Mouse (Mus musculus) CH12.LX (cell line): ENCODE measurements at regions not wholly inside any gene's neighbourhood (a gene's known extent, or its start where the extent isn't known, plus 50 kb on each side); places are given as distances from the start of the nearest gene placed in this dataset.

Experiments
- DNase-seq: peaks from one replicate; pipeline ENCODE4 v3.0.0-alpha.2; 2013; ENCODE audit errors: extremely low read depth
- H3K27ac ChIP-seq: 2 replicates; pipeline ENCODE4 v1.5.1; 2012; ENCODE audit warnings: low read depth, mild to moderate bottlenecking, control low read depth, moderate library complexity; ENCODE audit not compliant: insufficient read depth
- H3K27me3 ChIP-seq: replicated peaks from 2 replicates; pipeline ENCODE3; 2012; ENCODE audit warnings: inconsistent platforms
- H3K36me3 ChIP-seq, 2 experiments: replicated peaks in 1 of 2; 2 replicates each; pipeline versions ENCODE3 to v1.6.1; 2012; ENCODE audit warnings: inconsistent platforms in 1 of 2, low read length in 1 of 2, mild to moderate bottlenecking in 1 of 2, mixed read lengths in 1 of 2, moderate library complexity in 1 of 2; ENCODE audit not compliant: control insufficient read depth in 1 of 2, insufficient read depth in 1 of 2
- H3K4me1 ChIP-seq, 2 experiments: 2 replicates each; pipeline ENCODE4 v1.6.1; 2012; ENCODE audit warnings: inconsistent platforms in 1 of 2, moderate library complexity in 1 of 2; ENCODE audit not compliant: insufficient read depth in 2 of 2, control insufficient read depth in 1 of 2
- H3K4me2 ChIP-seq: 2 replicates; pipeline ENCODE4 v1.6.1; 2012; ENCODE audit warnings: low read depth, mild to moderate bottlenecking, control low read depth; ENCODE audit not compliant: poor library complexity, insufficient read depth, severe bottlenecking
- H3K4me3 ChIP-seq, 3 experiments: fragments of 150-350 bp in 1 of 3; sonication (generic) in 1 of 3; replicated peaks in 1 of 3; 2 replicates each; pipeline versions ENCODE3 to v1.5.1; 2011 to 2012; ENCODE audit warnings: low read depth in 2 of 3, low read length in 2 of 3, mild to moderate bottlenecking in 2 of 3, moderate library complexity in 2 of 3, control low read depth in 1 of 3, improper control_type of control experiment in 1 of 3, inconsistent platforms in 1 of 3, mixed read lengths in 1 of 3; ENCODE audit not compliant: poor library complexity in 1 of 3
- H3K79me2 ChIP-seq: replicated peaks from 2 replicates; pipeline ENCODE4 v1.6.1; 2012; ENCODE audit warnings: mild to moderate bottlenecking, moderate library complexity; ENCODE audit not compliant: control insufficient read depth, poor library complexity, insufficient read depth, severe bottlenecking; ENCODE audit errors: extremely low read depth
- H3K9ac ChIP-seq: 2 replicates; pipeline ENCODE4 v1.6.1; 2012; ENCODE audit warnings: low read depth, mild to moderate bottlenecking, control low read depth, moderate library complexity; ENCODE audit not compliant: insufficient read depth
- H3K9me3 ChIP-seq: replicated peaks from 2 replicates; pipeline ENCODE3; 2012; ENCODE audit warnings: low read length, inconsistent platforms, mixed read lengths
- BHLHE40 ChIP-seq: IDR thresholded peaks from 2 replicates; pipeline ENCODE4 v1.6.1; 2011; ENCODE audit warnings: mild to moderate bottlenecking, low read depth, low read length, improper control_type of control experiment
- CHD2 ChIP-seq: IDR thresholded peaks from 2 replicates; pipeline ENCODE4 v1.6.1; 2011; ENCODE audit warnings: low read length, improper control_type of control experiment
- CTCF ChIP-seq, 2 experiments: IDR thresholded peaks in 1 of 2; conservative IDR thresholded peaks in 1 of 2; 2 replicates each; pipeline ENCODE4 v1.5.1; 2011 to 2012; ENCODE audit warnings: low read depth in 2 of 2, low read length in 2 of 2, improper control_type of control experiment in 1 of 2, inconsistent platforms in 1 of 2, mild to moderate bottlenecking in 1 of 2, moderate library complexity in 1 of 2
- ETS1 ChIP-seq: conservative IDR thresholded peaks from 2 replicates; pipeline ENCODE4 v1.6.1; 2012; ENCODE audit warnings: low read depth, mild to moderate bottlenecking, inconsistent platforms, low read length, improper control_type of control experiment, moderate library complexity
- GABPA ChIP-seq: IDR thresholded peaks from 2 replicates; pipeline ENCODE4 v1.6.1; 2012; ENCODE audit warnings: low read depth, low read length, improper control_type of control experiment, inconsistent platforms; ENCODE audit not compliant: insufficient replicate concordance
- HCFC1 ChIP-seq: IDR thresholded peaks from 2 replicates; pipeline ENCODE4 v1.6.1; 2012; ENCODE audit warnings: low read depth, mild to moderate bottlenecking, inconsistent platforms, low read length, improper control_type of control experiment
- JUN ChIP-seq: IDR thresholded peaks from 2 replicates; pipeline ENCODE4 v1.6.1; 2011; ENCODE audit warnings: low read depth, mild to moderate bottlenecking, low read length, improper control_type of control experiment, moderate library complexity; ENCODE audit not compliant: insufficient read depth
- JUND ChIP-seq: conservative IDR thresholded peaks from 2 replicates; pipeline ENCODE4 v1.6.1; 2011; ENCODE audit warnings: low read depth, low read length, improper control_type of control experiment
- KAT2A ChIP-seq: IDR thresholded peaks from 2 replicates; pipeline ENCODE4 v1.6.1; 2012; ENCODE audit warnings: low read length, improper control_type of control experiment, inconsistent platforms; ENCODE audit not compliant: insufficient replicate concordance
- MAFK ChIP-seq: IDR thresholded peaks from 2 replicates; pipeline ENCODE4 v1.6.1; 2011; ENCODE audit warnings: low read length, improper control_type of control experiment; ENCODE audit not compliant: insufficient replicate concordance
- MAX ChIP-seq: IDR thresholded peaks from 2 replicates; pipeline ENCODE4 v1.6.1; 2011; ENCODE audit warnings: low read length, improper control_type of control experiment
- MAZ ChIP-seq: IDR thresholded peaks from 2 replicates; pipeline ENCODE4 v1.6.1; 2012; ENCODE audit warnings: low read depth, mild to moderate bottlenecking, inconsistent platforms, low read length, improper control_type of control experiment, moderate library complexity
- MXI1 ChIP-seq: IDR thresholded peaks from 2 replicates; pipeline ENCODE4 v1.6.1; 2011; ENCODE audit warnings: mild to moderate bottlenecking, low read depth, low read length, improper control_type of control experiment
- NRF1 ChIP-seq: IDR thresholded peaks from 2 replicates; pipeline ENCODE4 v1.6.1; 2014; ENCODE audit warnings: low read depth, mild to moderate bottlenecking, inconsistent platforms, low read length, improper control_type of control experiment, moderate library complexity
- PAX5 ChIP-seq: IDR thresholded peaks from 2 replicates; pipeline ENCODE4 v1.6.1; 2012; ENCODE audit warnings: low read length, inconsistent platforms, mixed read lengths
- POLR2A ChIP-seq: IDR thresholded peaks from 2 replicates; pipeline ENCODE4 v1.6.1; 2011; ENCODE audit warnings: low read depth, mild to moderate bottlenecking, improper control_type of control experiment, low read length
- RAD21 ChIP-seq: IDR thresholded peaks from 2 replicates; pipeline ENCODE4 v1.6.1; 2011; ENCODE audit warnings: low read depth, mild to moderate bottlenecking, low read length, improper control_type of control experiment, moderate library complexity
- SIN3A ChIP-seq: IDR thresholded peaks from 2 replicates; pipeline ENCODE4 v1.6.1; 2012; ENCODE audit warnings: low read length, improper control_type of control experiment, inconsistent platforms
- TBP ChIP-seq: conservative IDR thresholded peaks from 2 replicates; pipeline ENCODE4 v1.6.1; 2011; ENCODE audit warnings: low read depth, low read length, improper control_type of control experiment
- TCF12 ChIP-seq: IDR thresholded peaks from 2 replicates; pipeline ENCODE4 v1.6.1; 2014; ENCODE audit warnings: low read depth, mild to moderate bottlenecking, inconsistent platforms, low read length, improper control_type of control experiment
- UBTF ChIP-seq: IDR thresholded peaks from 2 replicates; pipeline ENCODE4 v1.6.1; 2012; ENCODE audit warnings: low read depth, mild to moderate bottlenecking, inconsistent platforms, low read length, improper control_type of control experiment, moderate library complexity
- USF2 ChIP-seq: conservative IDR thresholded peaks from 2 replicates; pipeline ENCODE4 v1.6.1; 2011; ENCODE audit warnings: low read depth, low read length, improper control_type of control experiment
- ZKSCAN1 ChIP-seq: IDR thresholded peaks from 2 replicates; pipeline ENCODE4 v1.6.1; 2012; ENCODE audit warnings: low read depth, inconsistent platforms, low read length, improper control_type of control experiment, borderline replicate concordance
- ZNF384 ChIP-seq: IDR thresholded peaks from 2 replicates; pipeline ENCODE4 v1.6.1; 2012; ENCODE audit warnings: low read depth, low read length, improper control_type of control experiment, inconsistent platforms
- dilution Hi-C: fragments of 300-500 bp; cut with MboI; formaldehyde crosslinking; loops from 2 replicates; pipeline ENCODE4 v1.14.3; 2020; ENCODE audit warnings: low sequenced_read_pairs; ENCODE audit not compliant: extremely low pct_unique_long_range_greater_than_20kb, extremely low pct_ligation_motif_present
- in situ Hi-C: fragments of 300-500 bp; cut with MboI; formaldehyde crosslinking; loops from 3 replicates; pipeline ENCODE4 v1.14.3; 2019; ENCODE audit warnings: low sequenced_read_pairs, low pct_ligation_motif_present, low pct_unique_long_range_greater_than_20kb, mixed read lengths

DNA sequence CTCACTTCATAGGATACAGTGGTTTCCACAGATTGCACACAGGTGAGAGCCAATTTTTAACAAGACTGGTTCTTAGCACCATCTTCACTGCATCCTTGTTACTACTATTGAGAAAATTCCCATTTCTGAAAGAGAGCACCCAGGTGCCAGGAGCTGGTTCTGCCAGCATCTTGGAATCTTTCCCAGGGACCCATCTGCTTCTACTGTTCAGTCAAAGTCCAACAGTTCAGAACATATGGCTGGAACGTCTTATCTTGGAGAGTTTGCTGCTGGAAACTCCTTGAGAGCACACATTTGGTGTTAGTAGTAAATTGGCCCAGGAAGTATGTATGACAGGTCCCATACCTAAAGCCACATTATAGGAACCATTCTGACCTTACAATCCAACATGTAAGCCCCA, 402.7 kb upstream of the 4933412E24Rik start:
- dilution Hi-C loops: no loop called here
- no peak overlapping the region for H3K4me3 ChIP-seq

DNA sequence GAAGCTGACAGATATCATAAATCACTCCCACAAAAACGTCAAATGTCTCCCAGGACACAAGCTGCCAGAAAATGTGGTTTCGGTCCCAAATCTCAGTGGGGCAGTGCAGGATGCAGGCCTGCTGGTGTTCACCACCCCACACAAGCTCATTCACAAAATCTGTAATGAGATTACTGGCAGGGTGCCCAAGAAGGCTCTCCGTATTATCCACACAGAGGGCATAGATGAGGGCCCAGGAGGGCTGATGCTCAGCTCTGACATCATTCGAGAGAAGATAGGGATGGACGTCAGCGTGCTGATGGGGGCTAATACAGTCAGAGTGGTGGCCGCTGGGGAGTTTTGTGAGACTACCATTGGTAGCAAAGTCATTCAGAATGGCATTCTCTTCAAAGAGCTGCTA, 375.9 kb upstream of the 4933412E24Rik start:
- no peaks in the 10 kb centered on the region for H3K4me1 ChIP-seq
- no peaks in the 10 kb centered on the region for H3K9me3 ChIP-seq
- TF ChIP-seq MXI1 (no peak), KAT2A (no peak), BHLHE40 (no peak), TCF12 (no peak), CHD2 (no peak), PAX5 (no peak), ZKSCAN1 (no peak), JUND (no peak), UBTF (no peak), CTCF (conservative IDR thresholded peaks at IDR 0.05 in 1 of 2, IDR thresholded peaks at IDR 0.05 in 1 of 2; ENCODE audit: low read depth in 2 of 2, low read length in 2 of 2) (no peak), MAX (no peak), HCFC1 (no peak), USF2 (no peak), MAFK (no peak), RAD21 (no peak), POLR2A (no peak), MAZ (no peak), GABPA (no peak), NRF1 (no peak), JUN (no peak)
- TF ChIP-seq, all 38 proteins: peak for 0
- no peak overlapping the region for H3K4me2 ChIP-seq
- H3K79me2 ChIP-seq: no peaks in the 10 kb centered on the region
- no peaks in the 10 kb centered on the region for H3K27me3 ChIP-seq
- no peak overlapping the region for H3K9ac ChIP-seq
- H3K4me3 ChIP-seq: no peak overlapping the region
- no peaks in the 10 kb centered on the region for H3K36me3 ChIP-seq
- in situ Hi-C loops: no loop called here
- no peak overlapping the region for H3K27ac ChIP-seq
- DNase-seq: no peak
- dilution Hi-C loops: no loop called here

More for the DNA sequence above, 402.7 kb upstream of the 4933412E24Rik start:
- H3K9ac ChIP-seq: no peak overlapping the region
- no peaks in the 10 kb centered on the region for H3K79me2 ChIP-seq
- in situ Hi-C loops: no loop called here
- no peak overlapping the region for H3K4me2 ChIP-seq
- no peak overlapping the region for H3K27ac ChIP-seq
- H3K4me1 ChIP-seq: no peaks in the 10 kb centered on the region
- no peak for DNase-seq
- H3K9me3 ChIP-seq: no peaks in the 10 kb centered on the region
- TF ChIP-seq ETS1 (no peak), USF2 (no peak), SIN3A (no peak), ZNF384 (no peak), BHLHE40 (no peak), TBP (no peak), NRF1 (no peak), CHD2 (no peak)
- H3K36me3 ChIP-seq: no peaks in the 10 kb centered on the region
- H3K27me3 ChIP-seq: no peaks in the 10 kb centered on the region
